Mouse (Mus musculus): ENCODE data around the gene Slc12a5. TPM values are rescaled to one million over a fixed set of nuclear protein-coding genes. Genes with fewer than 3 reads are reported as not detected.

Gene Slc12a5
- polyA plus RNA-seq, 1 experiment from 2014 or later, result 0.12 TPM

- Histone ChIP-seq H3K4me1 (replicated peaks; ENCODE audit: control insufficient read depth, insufficient read depth) (no peaks in the 10 kb centered on the region), H3K36me3 (ENCODE audit: control insufficient read depth, insufficient read depth, low read length) (no peaks in the 10 kb centered on the region), H3K4me2 (replicated peaks; ENCODE audit: low read depth) (peak overlapping the region; percentile 74), H3K9ac (ENCODE audit: low read length) (peak overlapping the region; percentile 32; the same call in 1 of the 2 replicates), H3K9me3 (ENCODE audit: control insufficient read depth, low read length) (no peaks in the 10 kb centered on the region), H3K4me3 (ENCODE audit: low read depth, low read length) (peak overlapping the region; percentile 62), H3K27me3 (ENCODE audit: control insufficient read depth, insufficient read depth, low read length) (no peaks in the 10 kb centered on the region), H3K27ac (replicated peaks) (no peak overlapping the region)
- TF ChIP-seq EP300 (optimal IDR thresholded peaks at IDR 0.05) (no peak), CTCF (IDR thresholded peaks at IDR 0.05; ENCODE audit: low read depth) (no peak)
- DNase-seq (ENCODE audit: low spot score) (no peak), ATAC-seq (ENCODE audit: low FRiP score, low TSS enrichment) (no peak)
- 34% methylated on average over 6 of the region's 6 CpGs for WGBS
These were observed 72.7 kb downstream of the Slc12a5 start for GRCm38 (mm10) chr2:165033306-165033705.

GRCm38 (mm10) chr2:165034131-165035057, 73.8 kb downstream of the Slc12a5 start, which contains the start of gene Ncoa5:
Ncoa5 (minus strand) TSS chr2:165034867.
- DNase-seq (ENCODE audit: low spot score) (peak; percentile 97), ATAC-seq (ENCODE audit: low FRiP score, low TSS enrichment) (peak; percentile 96)
- peak within 1 kb of the TSS; percentile 74 for H3K4me2 ChIP-seq (replicated peaks; ENCODE audit: low read depth)
- peak within 1 kb of the TSS; percentile 84 for H3K9ac ChIP-seq (ENCODE audit: low read length)
- H3K9me3 ChIP-seq (ENCODE audit: control insufficient read depth, low read length), result no peaks in the 10 kb centered on the region
- no peaks in the 10 kb centered on the region for H3K36me3 ChIP-seq (ENCODE audit: control insufficient read depth, insufficient read depth, low read length)
- under 1% methylated on average over 106 of the region's 111 CpGs for WGBS
- TF ChIP-seq CTCF (IDR thresholded peaks at IDR 0.05; ENCODE audit: low read depth) (peak; percentile 46), EP300 (optimal IDR thresholded peaks at IDR 0.05) (no peak)
- no peaks in the 10 kb centered on the region for H3K4me1 ChIP-seq (replicated peaks; ENCODE audit: control insufficient read depth, insufficient read depth)
- peak within 1 kb of the TSS; percentile 86 for H3K27ac ChIP-seq (replicated peaks)
- H3K4me3 ChIP-seq (ENCODE audit: low read depth, low read length), result peak within 1 kb of the TSS; percentile 62
- no peaks in the 10 kb centered on the region for H3K27me3 ChIP-seq (ENCODE audit: control insufficient read depth, insufficient read depth, low read length)

GRCm38 (mm10) chr2:165035058-165035431, 74.4 kb downstream of the Slc12a5 start:
- Histone ChIP-seq H3K4me2 (replicated peaks; ENCODE audit: low read depth) (peak overlapping the region; percentile 45; the same call in 1 of the 2 replicates), H3K27ac (replicated peaks) (no peak overlapping the region), H3K27me3 (ENCODE audit: control insufficient read depth, insufficient read depth, low read length) (no peaks in the 10 kb centered on the region), H3K36me3 (ENCODE audit: control insufficient read depth, insufficient read depth, low read length) (no peaks in the 10 kb centered on the region), H3K9me3 (ENCODE audit: control insufficient read depth, low read length) (no peaks in the 10 kb centered on the region), H3K4me1 (replicated peaks; ENCODE audit: control insufficient read depth, insufficient read depth) (no peaks in the 10 kb centered on the region), H3K4me3 (ENCODE audit: low read depth, low read length) (peak overlapping the region; percentile 62), H3K9ac (ENCODE audit: low read length) (no peak overlapping the region)
- ATAC-seq (ENCODE audit: low FRiP score, low TSS enrichment) (no peak), DNase-seq (ENCODE audit: low spot score) (no peak)
- 51% methylated on average over 5 of the region's 5 CpGs for WGBS
- TF ChIP-seq CTCF (IDR thresholded peaks at IDR 0.05; ENCODE audit: low read depth), result no peak
- TF ChIP-seq EP300 (optimal IDR thresholded peaks at IDR 0.05), result no peak

GRCm38 (mm10) chr2:165037415-165037814, 76.8 kb downstream of the Slc12a5 start:
- ATAC-seq (ENCODE audit: low FRiP score, low TSS enrichment) (no peak), DNase-seq (ENCODE audit: low spot score) (no peak)
- no peak overlapping the region for H3K4me3 ChIP-seq (ENCODE audit: low read depth, low read length)
- no peak for TF ChIP-seq EP300 (optimal IDR thresholded peaks at IDR 0.05)
- no peak for TF ChIP-seq CTCF (IDR thresholded peaks at IDR 0.05; ENCODE audit: low read depth)
- no peak overlapping the region for H3K27ac ChIP-seq (replicated peaks)
- no peaks in the 10 kb centered on the region for H3K36me3 ChIP-seq (ENCODE audit: control insufficient read depth, insufficient read depth, low read length)
- no peaks in the 10 kb centered on the region for H3K4me1 ChIP-seq (replicated peaks; ENCODE audit: control insufficient read depth, insufficient read depth)
- no peaks in the 10 kb centered on the region for H3K27me3 ChIP-seq (ENCODE audit: control insufficient read depth, insufficient read depth, low read length)
- no peak overlapping the region for H3K4me2 ChIP-seq (replicated peaks; ENCODE audit: low read depth)
- no peaks in the 10 kb centered on the region for H3K9me3 ChIP-seq (ENCODE audit: control insufficient read depth, low read length)
- no peak overlapping the region for H3K9ac ChIP-seq (ENCODE audit: low read length)
- 62% methylated on average over 4 of the region's 4 CpGs for WGBS

GRCm38 (mm10) chr2:165042126-165042525, 81.5 kb downstream of the Slc12a5 start:
- WGBS, result 67% methylated on average over 5 of the region's 5 CpGs
- H3K4me2 ChIP-seq (replicated peaks; ENCODE audit: low read depth), result no peak overlapping the region

More at GRCm38 (mm10) chr2:165042126-165042525, 81.5 kb downstream of the Slc12a5 start:
- no peaks in the 10 kb centered on the region for H3K27me3 ChIP-seq (ENCODE audit: control insufficient read depth, insufficient read depth, low read length)
- no peak for TF ChIP-seq CTCF (IDR thresholded peaks at IDR 0.05; ENCODE audit: low read depth)
- no peak for TF ChIP-seq EP300 (optimal IDR thresholded peaks at IDR 0.05)
- no peak for ATAC-seq (ENCODE audit: low FRiP score, low TSS enrichment)
- no peaks in the 10 kb centered on the region for H3K36me3 ChIP-seq (ENCODE audit: control insufficient read depth, insufficient read depth, low read length)
- no peaks in the 10 kb centered on the region for H3K9me3 ChIP-seq (ENCODE audit: control insufficient read depth, low read length)
- H3K9ac ChIP-seq (ENCODE audit: low read length), result no peak overlapping the region
- no peak overlapping the region for H3K27ac ChIP-seq (replicated peaks)
- DNase-seq (ENCODE audit: low spot score), result no peak
- H3K4me3 ChIP-seq (ENCODE audit: low read depth, low read length), result no peak overlapping the region
- H3K4me1 ChIP-seq (replicated peaks; ENCODE audit: control insufficient read depth, insufficient read depth), result no peaks in the 10 kb centered on the region

Measured in stomach, postnatal 0 days (tissue).